Mouse (Mus musculus): ENCODE results near the gene Cldnd1. TPM values are rescaled to one million over a fixed set of nuclear protein-coding genes. Genes with fewer than 3 reads are reported as not detected.

Gene Cldnd1
- polyA plus RNA-seq, 1 experiment from 2014 or later = 126 TPM

Small RNA genes lying within 50 kb of the gene (microRNA-seq; reads per million reads assigned to microRNA genes)
- gene Gm27564 = not detected

Other genes starting within 250 kb of the Cldnd1 start
- gene St3gal6, start 203.7 kb upstream of the Cldnd1 start, polyA plus RNA-seq (2015; fragmentation: Nextera tagmentation; extraction: Ambion mirVana) = 9.5 and 12.7 TPM in 2 replicates
- gene Gm813, start 110.9 kb upstream of the Cldnd1 start, polyA plus RNA-seq (2015; fragmentation: Nextera tagmentation; extraction: Ambion mirVana) = not detected in 2 replicates
- gene E330017A01Rik, start 89.2 kb upstream of the Cldnd1 start, polyA plus RNA-seq (2015; fragmentation: Nextera tagmentation; extraction: Ambion mirVana) = not detected in 2 replicates
- 10.6 and 10.8 TPM in 2 replicates for gene Cpox, start 57.6 kb upstream of the Cldnd1 start, polyA plus RNA-seq (2015; fragmentation: Nextera tagmentation; extraction: Ambion mirVana)
- not detected in 2 replicates for gene Gpr15, start 8.8 kb upstream of the Cldnd1 start, polyA plus RNA-seq (2015; fragmentation: Nextera tagmentation; extraction: Ambion mirVana)
- not detected in 2 replicates for gene Olfr172, start 35.3 kb downstream of the Cldnd1 start, polyA plus RNA-seq (2015; fragmentation: Nextera tagmentation; extraction: Ambion mirVana)
- gene Olfr173, start 72.4 kb downstream of the Cldnd1 start, polyA plus RNA-seq (2015; fragmentation: Nextera tagmentation; extraction: Ambion mirVana) = not detected in 2 replicates
- not detected in 2 replicates for gene Olfr175-ps1, start 98.9 kb downstream of the Cldnd1 start, polyA plus RNA-seq (2015; fragmentation: Nextera tagmentation; extraction: Ambion mirVana)
- not detected in 2 replicates for gene Olfr177, start 146.9 kb downstream of the Cldnd1 start, polyA plus RNA-seq (2015; fragmentation: Nextera tagmentation; extraction: Ambion mirVana)
- gene Olfr178, start 164.2 kb downstream of the Cldnd1 start, polyA plus RNA-seq (2015; fragmentation: Nextera tagmentation; extraction: Ambion mirVana) = not detected in 2 replicates
- not detected in 2 replicates for gene Olfr181, start 200.8 kb downstream of the Cldnd1 start, polyA plus RNA-seq (2015; fragmentation: Nextera tagmentation; extraction: Ambion mirVana)
- gene Olfr180, start 201.5 kb downstream of the Cldnd1 start, polyA plus RNA-seq (2015; fragmentation: Nextera tagmentation; extraction: Ambion mirVana) = not detected in 2 replicates

Data from hindbrain, embryonic 13.5 days (tissue).